Mouse (Mus musculus) liver, embryonic 14.5 days (tissue): Measurements from ENCODE around the gene Hba-a1.
A peak's percentile ranks its signal among the peaks of the same experiment; 100 is the strongest.

Experiments
- CTCF ChIP-seq: IDR thresholded peaks from 2 replicates; pipeline ENCODE4 v1.5.1; 2016; ENCODE audit warnings: antibody characterized with exemption, low read depth, control low read depth
- EP300 ChIP-seq: IDR thresholded peaks from 2 replicates; pipeline ENCODE4 v1.6.1; 2016; ENCODE audit warnings: antibody characterized with exemption, low read depth

- TF ChIP-seq CTCF (no peak), EP300 (0 out of 2 replicates have a peak, but pooled peaks have one; percentile 9)
Measured at GRCm38 (mm10) chr11:32307006-32307405, 23.7 kb downstream of the Hba-a1 start.
